Mouse (Mus musculus): ENCODE data around the gene Olfr324.

Olfr324 gene

DNA sequence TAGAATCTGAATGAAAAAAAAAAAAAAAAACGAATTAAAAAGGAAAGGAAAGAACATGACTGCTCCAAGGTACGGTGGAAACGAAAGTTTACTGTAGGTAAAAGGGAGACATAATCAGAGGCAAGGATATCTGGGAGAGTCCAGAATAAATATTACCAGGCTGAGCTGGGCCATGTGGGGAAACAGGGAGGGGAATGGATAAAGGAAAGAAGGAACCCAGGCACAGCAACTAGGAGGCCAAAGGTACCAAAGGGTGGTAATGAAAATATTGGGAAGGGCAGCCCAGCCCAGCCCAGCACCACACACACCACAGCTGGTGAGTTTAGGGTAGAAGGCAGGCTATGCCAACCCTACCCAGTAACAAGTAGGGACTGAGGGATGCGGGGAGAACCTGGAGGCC, 40.0 kb downstream of the Olfr324 start:
- no peak for DNase-seq (ENCODE audit: low read depth, low spot score)

DNA sequence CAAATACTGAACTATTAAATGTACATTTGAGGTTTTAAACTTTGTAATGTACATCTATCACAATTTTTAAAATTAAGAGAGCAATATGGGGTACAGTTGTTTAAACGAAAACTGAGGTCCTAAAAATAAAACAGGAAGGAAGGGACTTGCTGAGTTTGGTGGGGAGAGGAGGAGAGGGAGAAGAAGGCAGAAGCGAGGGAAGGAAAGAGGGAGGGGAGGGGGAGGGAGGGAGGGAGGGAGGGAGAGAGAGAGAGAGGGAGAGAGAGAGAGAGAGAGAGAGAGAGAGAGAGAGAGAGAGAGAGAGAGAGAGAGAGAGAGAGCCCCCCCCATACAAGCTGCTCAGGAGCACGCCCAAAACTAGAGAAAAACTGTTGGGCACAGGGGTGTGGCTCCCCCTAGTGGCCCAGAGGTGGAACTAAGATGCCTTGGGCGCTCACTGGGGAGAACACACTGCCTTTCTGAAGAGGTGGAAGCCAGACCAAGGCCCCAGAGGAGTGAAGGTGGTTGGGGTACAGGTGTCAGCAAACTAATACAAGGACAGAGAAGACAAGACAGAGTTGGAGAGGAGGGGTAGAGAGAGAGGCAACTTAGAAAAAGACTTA, 41.6 kb downstream of the Olfr324 start:
- DNase-seq (ENCODE audit: low read depth, low spot score): no peak

DNA sequence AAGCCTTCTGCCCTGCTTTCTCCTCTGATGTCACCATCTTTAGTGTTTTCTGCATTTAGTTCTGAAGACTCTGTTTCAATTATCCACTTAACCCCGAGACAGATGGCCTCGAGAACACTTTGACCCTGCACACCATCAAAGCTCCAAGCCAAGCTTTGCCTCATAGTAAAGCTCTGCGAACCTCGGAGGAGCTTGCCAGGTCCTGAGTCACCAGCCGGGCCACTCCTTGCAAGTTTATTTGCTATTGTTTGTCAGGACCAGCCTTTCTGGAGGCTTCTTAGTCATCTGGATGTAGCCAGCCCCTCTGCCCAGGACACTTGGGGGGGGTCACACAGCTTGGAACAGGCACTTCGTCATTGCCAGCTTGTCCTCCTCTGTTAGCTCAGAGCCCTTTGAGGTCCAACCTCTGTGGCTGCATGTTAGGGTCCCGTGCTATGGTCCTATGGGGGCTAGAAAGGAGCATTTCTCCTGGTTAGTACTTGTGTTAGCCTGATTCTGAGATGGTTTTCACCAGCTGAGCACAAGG, 43.3 kb downstream of the Olfr324 start:
- no peak for DNase-seq (ENCODE audit: low read depth, low spot score)

DNA sequence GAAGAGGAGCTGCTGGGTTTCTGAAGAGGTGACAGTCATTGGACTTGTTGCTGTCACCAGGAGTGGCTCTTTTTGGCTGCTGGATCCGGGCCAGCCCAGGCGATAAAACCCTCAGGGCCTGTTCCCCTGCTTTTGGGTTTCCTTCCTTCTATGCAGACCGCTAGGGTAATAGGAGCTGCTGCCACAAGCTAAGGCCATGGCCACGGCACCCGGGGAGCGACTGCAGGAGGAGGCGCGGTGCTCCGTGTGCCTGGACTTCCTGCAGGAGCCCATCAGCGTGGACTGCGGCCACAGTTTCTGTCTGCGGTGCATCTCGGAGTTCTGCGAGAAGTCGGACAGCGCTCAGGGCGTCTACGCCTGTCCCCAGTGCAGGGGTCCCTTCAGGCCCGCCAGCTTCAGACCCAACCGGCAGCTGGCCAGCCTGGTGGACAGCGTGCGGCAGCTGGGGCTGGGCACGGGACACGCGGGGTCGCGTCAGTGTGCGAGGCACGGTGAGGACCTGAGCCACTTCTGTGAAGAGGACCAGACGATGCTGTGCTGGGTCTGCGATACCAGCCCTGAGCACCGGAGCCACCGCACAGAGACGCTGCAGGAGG, 45.5 kb downstream of the Olfr324 start, which contains the start of gene Trim58:
Gene Trim58 (plus strand): TSS at position 194 of the 596 bp plus-strand sequence.
- no peak for DNase-seq (ENCODE audit: low read depth, low spot score)

DNA sequence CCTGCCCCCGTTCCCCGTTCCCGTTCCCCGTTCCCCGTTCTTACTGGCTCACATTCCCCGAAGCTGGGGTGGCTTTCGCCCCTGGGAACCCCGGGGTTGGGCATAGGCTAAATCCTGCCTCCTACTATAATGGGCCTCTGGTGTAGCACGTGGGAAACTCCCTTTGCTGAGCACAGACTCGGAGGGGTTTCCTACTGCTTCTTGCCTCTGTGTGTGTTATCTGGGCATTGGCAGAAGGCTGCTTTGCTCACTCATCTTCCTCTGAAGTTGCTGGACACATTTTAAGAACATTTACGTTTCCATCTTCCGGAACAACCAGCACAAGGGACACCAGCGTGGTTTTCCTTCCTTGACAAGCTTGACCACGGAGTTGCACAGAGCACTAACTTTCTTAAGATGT, 46.1 kb downstream of the Olfr324 start:
- DNase-seq (ENCODE audit: low read depth, low spot score): no peak

DNA sequence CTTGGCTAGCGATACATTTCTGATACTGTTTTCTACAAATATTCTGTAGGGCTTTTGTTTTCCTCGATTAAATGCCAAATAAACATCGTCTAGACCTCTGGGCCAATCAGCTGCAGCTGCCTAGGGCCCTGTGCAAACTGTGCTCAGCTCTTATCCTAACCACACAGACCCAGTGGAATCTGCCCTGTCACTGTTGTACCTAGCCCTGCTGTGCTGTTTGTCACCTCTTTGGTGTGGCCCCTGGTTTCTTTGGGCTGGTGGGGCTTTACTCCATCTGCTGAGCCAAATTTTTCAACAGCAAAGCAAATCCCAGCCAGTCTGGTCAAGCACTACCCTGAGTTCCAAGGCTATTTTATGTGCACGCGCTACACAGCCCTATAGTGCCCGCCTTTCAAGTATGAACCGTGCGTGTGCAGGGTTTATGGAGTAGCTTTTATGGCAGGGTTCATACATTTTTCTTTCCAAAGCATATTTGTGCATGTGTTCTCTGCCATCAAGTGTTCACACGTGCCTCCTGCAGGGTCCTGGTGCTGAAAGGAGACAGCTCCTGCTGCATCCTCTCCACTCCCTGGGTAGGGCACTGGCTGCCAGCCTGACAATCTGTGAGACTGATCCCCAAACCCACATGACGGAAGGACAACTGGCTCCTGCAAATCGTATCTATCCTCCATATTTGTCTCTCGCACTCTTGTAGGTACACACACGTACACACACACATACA, 46.9 kb downstream of the Olfr324 start:
- no peak for DNase-seq (ENCODE audit: low read depth, low spot score)

DNA sequence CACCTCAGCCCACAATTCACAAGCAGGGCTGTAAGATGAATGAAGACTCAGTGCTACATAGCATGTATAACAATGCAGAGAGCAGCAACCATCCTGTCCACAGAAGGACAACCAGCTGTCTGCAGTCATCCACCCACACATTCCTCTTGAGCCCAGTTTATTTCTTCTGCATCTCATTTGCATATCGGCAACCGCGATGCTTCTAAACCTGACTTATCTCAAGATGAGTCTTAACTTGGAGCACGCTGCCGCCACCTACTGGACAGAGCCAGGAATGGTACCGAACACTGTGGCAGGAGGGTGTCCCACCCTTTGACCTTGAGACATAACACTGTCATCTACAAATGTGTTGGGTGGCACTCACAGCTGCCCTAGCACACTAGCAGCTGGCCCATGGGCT, 48.4 kb downstream of the Olfr324 start:
- DNase-seq (ENCODE audit: low read depth, low spot score): peak; percentile 33
